Mouse (Mus musculus) kidney, postnatal 25 days (tissue): ENCODE measurements around the gene Olfr1080.
"Not testable (repeated sequence)": the region's sequence is repeated elsewhere in the genome, so short reads cannot be mapped to it uniquely, and the experiment has no call there.

Source experiments
- DNase-seq, 2 experiments: peaks; one replicate each; pipeline ENCODE4 v3.0.0; 2021; ENCODE audit warnings: mixed read lengths in 2 of 2

Olfr1080 gene

DNA sequence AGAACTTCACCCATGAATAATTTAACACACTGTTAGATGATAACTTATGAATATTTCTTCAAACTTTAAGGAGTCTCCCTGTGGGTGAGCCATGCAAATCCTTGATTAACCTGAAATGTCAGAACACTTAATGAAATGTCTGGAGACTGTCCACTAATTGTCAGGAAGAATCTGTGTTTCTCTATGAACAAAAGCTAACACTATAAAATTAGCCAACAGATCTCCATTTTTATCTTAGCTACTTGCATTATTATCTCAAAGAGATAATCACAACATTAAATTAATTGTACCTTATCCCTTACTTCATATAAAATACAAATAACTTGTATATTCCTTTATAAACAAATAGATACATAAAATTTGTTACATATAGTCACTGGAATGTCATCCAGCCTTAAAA lies at the start of gene Olfr1080:
Gene Olfr1080, minus strand, starts transcription at position 101 of the 400 bp plus-strand sequence.
- DNase-seq = not testable (repeated sequence)

DNA sequence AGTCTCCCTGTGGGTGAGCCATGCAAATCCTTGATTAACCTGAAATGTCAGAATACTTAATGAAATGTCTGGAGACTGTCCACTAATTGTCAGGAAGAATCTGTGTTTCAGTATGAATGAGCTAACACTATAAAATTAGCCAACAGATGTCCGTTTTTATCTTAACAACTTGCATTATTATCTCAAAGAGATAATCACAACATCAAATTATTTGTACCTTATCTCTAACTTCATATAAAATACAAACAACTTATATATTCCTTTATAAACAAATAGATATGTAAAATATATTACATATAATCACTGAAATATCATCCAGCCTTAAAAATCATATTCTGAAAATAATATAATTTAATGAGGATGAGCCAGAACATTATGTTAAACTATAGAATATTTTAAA lies 40.8 kb upstream of the Olfr1080 start, which contains the start of gene Olfr1082:
Gene Olfr1082, minus strand, starts transcription at position 101 of the 400 bp plus-strand sequence.
- DNase-seq = not testable (repeated sequence)

DNA sequence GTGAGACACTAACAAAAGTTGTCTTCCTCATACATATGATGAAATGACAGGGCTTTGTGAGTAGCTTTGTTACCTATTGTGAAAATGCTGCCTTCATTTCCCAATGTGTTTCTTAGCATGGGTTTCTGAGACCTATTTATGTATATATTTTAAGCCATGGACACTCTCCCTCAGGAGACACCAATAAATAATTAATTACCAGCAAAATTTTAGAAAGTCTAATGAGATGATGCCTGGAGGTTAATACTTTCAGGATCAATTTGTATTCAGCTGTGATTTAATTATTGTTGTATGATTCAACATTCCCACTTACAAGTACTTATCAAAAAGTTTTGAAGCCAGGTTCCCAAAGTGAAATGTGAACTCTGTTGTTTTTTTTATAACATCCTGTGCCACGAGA lies 15.7 kb downstream of the Olfr1080 start, which contains the start of gene Olfr1079:
Gene Olfr1079, minus strand, starts transcription at position 101 of the 400 bp plus-strand sequence.
- no peak for DNase-seq

DNA sequence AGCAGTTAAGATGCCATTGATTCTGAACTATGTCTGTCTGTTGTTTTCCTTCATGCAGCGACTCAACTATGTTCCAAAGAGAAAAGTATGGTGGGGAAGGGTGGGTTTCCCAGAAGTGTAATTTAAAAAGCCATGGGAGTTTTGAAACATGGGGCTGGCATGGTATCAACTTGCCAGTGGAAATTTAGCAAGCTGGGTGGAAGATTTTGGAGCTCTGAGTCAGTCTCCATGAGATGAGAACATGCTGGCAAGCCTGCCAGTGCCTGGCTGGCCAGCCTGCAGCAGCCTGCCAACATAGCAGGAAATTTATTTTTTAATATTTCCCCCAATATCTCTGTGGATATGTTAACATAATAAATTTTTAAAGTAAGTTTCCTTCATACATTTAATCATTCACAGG lies 27.0 kb downstream of the Olfr1080 start:
- DNase-seq = no peak

DNA sequence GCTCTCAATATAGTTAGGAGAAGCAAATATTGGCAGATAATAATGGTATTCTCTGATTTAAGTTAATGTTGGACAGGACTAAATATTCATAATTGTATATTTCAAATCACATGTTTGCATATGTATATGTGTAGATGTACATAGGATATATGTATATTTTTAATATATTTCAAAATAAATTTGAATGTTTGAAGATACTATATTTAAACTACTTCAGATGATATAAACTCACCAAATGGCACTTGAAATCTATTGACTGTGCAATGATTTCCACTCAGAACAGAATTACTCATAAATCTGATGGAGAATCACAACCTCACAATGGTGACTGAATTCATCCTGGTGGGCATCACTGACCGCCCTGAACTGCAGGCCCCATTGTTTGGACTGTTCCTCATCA lies 49.9 kb downstream of the Olfr1080 start, which contains the start of gene Olfr1076:
Gene Olfr1076, plus strand, starts transcription at position 301 of the 400 bp plus-strand sequence.
- no peak for DNase-seq
